Mouse (Mus musculus): ENCODE measurements around the gene Slc1a6. TPM values are rescaled to one million over a fixed set of nuclear protein-coding genes. Genes with fewer than 3 reads are reported as not detected.
A peak's percentile ranks its signal among the peaks of the same experiment; 100 is the strongest.
"Not testable (repeated sequence)": the region's sequence is repeated elsewhere in the genome, so short reads cannot be mapped to it uniquely, and the experiment has no call there.

The Slc1a6 gene
- polyA plus RNA-seq, 1 experiment from 2014 or later = 0.80 TPM

DNA sequence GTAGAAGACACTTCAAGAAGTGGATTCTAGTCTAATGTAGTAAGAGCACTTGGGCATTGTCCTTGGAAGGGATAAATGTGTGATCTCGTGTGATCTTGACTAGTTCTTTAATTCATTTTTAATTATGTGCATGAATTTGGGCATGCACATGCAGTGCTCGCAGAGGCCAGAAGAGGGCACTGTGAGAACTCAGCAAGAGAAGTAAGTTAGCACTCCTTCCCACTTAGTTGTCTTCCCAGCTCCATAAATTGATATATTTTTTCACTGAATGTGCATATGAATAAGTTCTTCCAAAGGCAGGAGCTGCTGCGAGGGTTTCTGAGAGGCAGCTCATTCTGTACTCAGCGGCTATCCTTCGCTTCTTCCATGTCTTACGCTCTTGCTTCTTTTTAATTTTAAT, 24.3 kb upstream of the Slc1a6 start:
- Histone ChIP-seq H3K4me3 (ENCODE audit: low read depth, low read length) (no peak overlapping the region), H3K27me3 (ENCODE audit: control insufficient read depth, insufficient read depth, low read length) (no peaks in the 10 kb centered on the region), H3K9me3 (ENCODE audit: control insufficient read depth, low read length) (no peaks in the 10 kb centered on the region), H3K4me1 (ENCODE audit: control insufficient read depth, insufficient read depth, low read length) (peaks cover 2% of the 10 kb centered on the region; the same call in 1 of the 2 replicates), H3K36me3 (ENCODE audit: control insufficient read depth, insufficient read depth, low read length) (no peaks in the 10 kb centered on the region), H3K4me2 (ENCODE audit: low read depth) (no peak overlapping the region), H3K9ac (ENCODE audit: low read length) (no peak overlapping the region), H3K27ac (ENCODE audit: low read depth, low read length) (no peak overlapping the region)
- DNase-seq (ENCODE audit: low spot score) = peak; percentile 78
- 34% methylated on average over 6 of the region's 6 CpGs for WGBS
- no peak for ATAC-seq (ENCODE audit: insufficient read depth, low FRiP score, low TSS enrichment)

DNA sequence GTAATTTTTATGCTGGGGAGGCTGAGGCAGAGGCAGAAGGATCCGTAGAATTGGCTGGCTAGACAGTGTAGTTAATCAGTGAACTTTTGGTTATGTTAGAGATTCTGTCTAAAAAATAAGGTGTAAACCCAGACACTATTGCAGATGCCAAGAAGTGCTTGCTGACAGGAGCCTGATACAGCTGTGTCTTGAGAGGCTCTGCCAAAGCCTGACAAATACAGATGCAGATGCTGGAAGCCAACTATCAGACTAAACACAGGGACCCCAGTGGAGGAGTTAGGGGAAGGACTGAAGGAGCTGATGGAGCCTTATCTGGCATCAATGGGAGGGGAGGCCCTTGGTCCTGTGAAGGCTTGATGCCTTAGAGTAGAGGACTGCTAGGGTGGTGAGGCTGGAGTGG, 14.7 kb upstream of the Slc1a6 start:
- no peaks in the 10 kb centered on the region for H3K9me3 ChIP-seq (ENCODE audit: control insufficient read depth, low read length)
- no peak overlapping the region for H3K4me2 ChIP-seq (ENCODE audit: low read depth)
- no peaks in the 10 kb centered on the region for H3K36me3 ChIP-seq (ENCODE audit: control insufficient read depth, insufficient read depth, low read length)
- H3K4me3 ChIP-seq (ENCODE audit: low read depth, low read length) = no peak overlapping the region
- H3K27me3 ChIP-seq (ENCODE audit: control insufficient read depth, insufficient read depth, low read length) = no peaks in the 10 kb centered on the region
- WGBS = 90% methylated on average over 1 of the region's 1 CpGs
- no peak overlapping the region for H3K9ac ChIP-seq (ENCODE audit: low read length)
- H3K4me1 ChIP-seq (ENCODE audit: control insufficient read depth, insufficient read depth, low read length) = no peaks in the 10 kb centered on the region
- no peak for DNase-seq (ENCODE audit: low spot score)
- ATAC-seq (ENCODE audit: insufficient read depth, low FRiP score, low TSS enrichment) = no peak
- no peak overlapping the region for H3K27ac ChIP-seq (ENCODE audit: low read depth, low read length)

DNA sequence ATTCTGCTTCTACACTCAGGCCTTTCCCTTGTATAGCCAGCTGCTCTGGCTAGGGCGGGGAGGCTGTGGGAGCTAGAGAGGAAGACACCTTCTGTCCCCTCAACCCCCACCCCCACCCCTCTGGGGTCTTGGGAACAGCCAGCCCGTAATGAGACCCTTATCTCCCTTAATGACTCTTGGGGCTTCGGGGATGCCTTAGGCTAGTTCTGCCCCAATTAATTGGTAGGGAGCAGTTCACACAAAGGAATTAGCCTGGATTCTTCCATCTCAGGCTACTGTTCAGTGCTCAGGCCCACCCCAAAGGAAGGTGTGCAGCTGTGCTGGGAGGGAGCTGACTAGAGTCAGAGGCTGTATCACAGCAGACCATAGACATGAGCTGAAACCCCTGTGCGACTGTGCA, 4.5 kb upstream of the Slc1a6 start:
- no peaks in the 10 kb centered on the region for H3K9me3 ChIP-seq (ENCODE audit: control insufficient read depth, low read length)
- H3K27me3 ChIP-seq (ENCODE audit: control insufficient read depth, insufficient read depth, low read length) = peaks cover 4% of the 10 kb centered on the region; the same call in 1 of the 2 replicates
- H3K9ac ChIP-seq (ENCODE audit: low read length) = no peak overlapping the region
- WGBS = 44% methylated on average over 4 of the region's 4 CpGs
- peak; percentile 37 for DNase-seq (ENCODE audit: low spot score)
- no peaks in the 10 kb centered on the region for H3K36me3 ChIP-seq (ENCODE audit: control insufficient read depth, insufficient read depth, low read length)
- ATAC-seq (ENCODE audit: insufficient read depth, low FRiP score, low TSS enrichment) = no peak
- no peak overlapping the region for H3K4me3 ChIP-seq (ENCODE audit: low read depth, low read length)
- H3K4me2 ChIP-seq (ENCODE audit: low read depth) = no peak overlapping the region
- H3K27ac ChIP-seq (ENCODE audit: low read depth, low read length) = no peak overlapping the region
- no peaks in the 10 kb centered on the region for H3K4me1 ChIP-seq (ENCODE audit: control insufficient read depth, insufficient read depth, low read length)

DNA sequence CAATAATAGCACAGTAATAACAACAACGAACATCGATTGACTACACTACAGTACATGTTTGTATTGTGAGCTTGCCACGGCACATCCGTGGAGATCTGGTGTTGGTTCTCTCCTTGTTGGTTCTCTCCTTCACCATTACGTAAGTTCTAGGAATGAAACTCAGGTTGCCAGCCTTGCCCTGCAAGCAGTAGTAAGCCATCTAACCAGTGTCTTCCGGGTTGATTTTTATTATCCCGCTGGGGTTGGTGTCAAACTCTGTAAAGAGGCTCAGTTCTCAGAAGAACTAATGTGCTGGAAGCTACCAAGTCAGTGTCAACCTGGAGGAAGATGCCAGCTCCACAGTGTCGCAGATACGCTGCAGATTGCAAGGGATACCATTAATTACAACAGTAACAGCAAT, 769 bp upstream of the Slc1a6 start:
- Histone ChIP-seq H3K9ac (ENCODE audit: low read length) (peak overlapping the region; percentile 70; the same call in 1 of the 2 replicates), H3K4me1 (ENCODE audit: control insufficient read depth, insufficient read depth, low read length) (no peaks in the 10 kb centered on the region), H3K4me2 (ENCODE audit: low read depth) (peak overlapping the region; percentile 98), H3K36me3 (ENCODE audit: control insufficient read depth, insufficient read depth, low read length) (no peaks in the 10 kb centered on the region), H3K9me3 (ENCODE audit: control insufficient read depth, low read length) (no peaks in the 10 kb centered on the region), H3K27ac (ENCODE audit: low read depth, low read length) (no peak overlapping the region), H3K27me3 (ENCODE audit: control insufficient read depth, insufficient read depth, low read length) (peaks cover 4% of the 10 kb centered on the region; the same call in 1 of the 2 replicates), H3K4me3 (ENCODE audit: low read depth, low read length) (peak overlapping the region; percentile 53)
- ATAC-seq (ENCODE audit: insufficient read depth, low FRiP score, low TSS enrichment) = no peak
- WGBS = 62% methylated on average over 9 of the region's 9 CpGs
- no peak for DNase-seq (ENCODE audit: low spot score)

DNA sequence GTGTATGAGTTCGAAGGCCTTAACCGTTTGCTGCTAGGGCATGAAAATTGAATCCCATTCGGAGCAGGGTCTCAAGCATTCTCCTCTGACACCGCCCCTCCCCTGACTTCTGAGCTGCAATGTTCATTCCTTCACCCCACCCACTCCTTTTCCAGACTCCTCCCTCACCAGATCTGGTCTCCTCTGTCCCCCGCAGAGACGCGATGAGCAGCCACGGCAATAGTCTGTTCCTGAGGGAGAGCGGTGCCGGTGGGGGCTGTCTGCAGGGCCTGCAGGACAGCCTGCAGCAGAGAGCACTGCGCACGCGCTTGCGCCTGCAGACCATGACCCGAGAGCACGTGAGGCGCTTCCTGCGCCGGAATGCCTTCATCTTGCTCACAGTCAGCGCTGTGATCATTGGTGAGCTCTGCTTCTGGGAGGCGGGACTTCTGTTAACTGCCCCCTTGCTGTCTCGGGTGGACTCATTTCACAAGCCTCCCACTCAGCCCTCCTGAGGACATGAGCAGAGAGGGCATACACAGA, 7.3 kb downstream of the Slc1a6 start:
- DNase-seq (ENCODE audit: low spot score) (peak; percentile 86), ATAC-seq (ENCODE audit: insufficient read depth, low FRiP score, low TSS enrichment) (peak; percentile 97)
- H3K9me3 ChIP-seq (ENCODE audit: control insufficient read depth, low read length) = no peaks in the 10 kb centered on the region
- WGBS = 8% methylated on average over 22 of the region's 22 CpGs
- H3K9ac ChIP-seq (ENCODE audit: low read length) = peak overlapping the region; percentile 53
- peak overlapping the region; percentile 49 for H3K4me2 ChIP-seq (ENCODE audit: low read depth)
- H3K36me3 ChIP-seq (ENCODE audit: control insufficient read depth, insufficient read depth, low read length) = no peaks in the 10 kb centered on the region
- H3K4me3 ChIP-seq (ENCODE audit: low read depth, low read length) = peak overlapping the region; percentile 29
- peak overlapping the region; percentile 45; the same call in 1 of the 2 replicates for H3K27ac ChIP-seq (ENCODE audit: low read depth, low read length)
- H3K4me1 ChIP-seq (ENCODE audit: control insufficient read depth, insufficient read depth, low read length) = no peaks in the 10 kb centered on the region
- H3K27me3 ChIP-seq (ENCODE audit: control insufficient read depth, insufficient read depth, low read length) = no peaks in the 10 kb centered on the region

DNA sequence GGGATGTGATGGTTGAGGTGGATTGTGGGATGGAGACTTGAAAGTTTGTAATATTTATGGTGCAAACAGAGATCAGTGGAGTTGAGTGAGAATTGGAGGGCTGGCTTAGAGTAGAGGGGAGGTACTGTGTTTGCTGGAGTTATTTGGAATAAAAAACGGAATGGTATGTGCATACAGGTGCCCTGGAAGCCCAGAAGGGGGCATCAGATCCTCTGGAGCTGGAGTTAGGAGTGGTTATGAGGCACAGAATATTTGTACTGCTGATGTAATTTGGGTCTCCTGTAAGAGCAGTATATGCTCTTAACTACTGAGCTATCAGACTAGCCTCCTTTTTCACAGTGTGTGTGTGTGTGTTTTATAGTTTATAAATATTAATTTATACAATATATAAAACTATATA, 10.3 kb downstream of the Slc1a6 start:
- ATAC-seq (ENCODE audit: insufficient read depth, low FRiP score, low TSS enrichment) = no peak
- no peak overlapping the region for H3K9ac ChIP-seq (ENCODE audit: low read length)
- H3K4me3 ChIP-seq (ENCODE audit: low read depth, low read length) = no peak overlapping the region
- no peaks in the 10 kb centered on the region for H3K36me3 ChIP-seq (ENCODE audit: control insufficient read depth, insufficient read depth, low read length)
- no peaks in the 10 kb centered on the region for H3K27me3 ChIP-seq (ENCODE audit: control insufficient read depth, insufficient read depth, low read length)
- H3K9me3 ChIP-seq (ENCODE audit: control insufficient read depth, low read length) = no peaks in the 10 kb centered on the region
- no peak overlapping the region for H3K27ac ChIP-seq (ENCODE audit: low read depth, low read length)
- 45% methylated on average over 1 of the region's 1 CpGs for WGBS
- no peak overlapping the region for H3K4me2 ChIP-seq (ENCODE audit: low read depth)
- no peak for DNase-seq (ENCODE audit: low spot score)
- H3K4me1 ChIP-seq (ENCODE audit: control insufficient read depth, insufficient read depth, low read length) = no peaks in the 10 kb centered on the region

DNA sequence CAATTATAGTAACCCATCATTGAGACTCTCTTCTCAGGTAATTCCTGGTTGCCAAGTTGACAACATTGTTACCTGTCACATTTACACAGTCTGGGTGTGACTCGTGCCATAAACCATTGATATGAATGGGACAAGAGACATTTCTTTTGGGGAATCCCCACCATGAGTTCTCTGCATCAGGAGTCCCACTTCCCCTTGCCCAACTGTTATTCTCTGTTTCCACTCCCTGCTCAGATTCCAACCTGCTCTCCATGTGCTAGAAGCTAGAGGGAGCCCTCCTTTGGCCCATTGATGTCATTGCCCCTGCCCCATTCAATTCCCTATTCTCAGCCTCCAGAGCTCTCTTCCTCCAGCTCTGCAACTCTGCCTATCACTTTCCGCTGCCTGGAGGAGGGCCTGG, 21.2 kb downstream of the Slc1a6 start:
- Histone ChIP-seq H3K4me3 (ENCODE audit: low read depth, low read length) (no peak overlapping the region), H3K4me2 (ENCODE audit: low read depth) (no peak overlapping the region), H3K27me3 (ENCODE audit: control insufficient read depth, insufficient read depth, low read length) (no peaks in the 10 kb centered on the region), H3K9me3 (ENCODE audit: control insufficient read depth, low read length) (no peaks in the 10 kb centered on the region), H3K27ac (ENCODE audit: low read depth, low read length) (no peak overlapping the region), H3K36me3 (ENCODE audit: control insufficient read depth, insufficient read depth, low read length) (no peaks in the 10 kb centered on the region), H3K4me1 (ENCODE audit: control insufficient read depth, insufficient read depth, low read length) (no peaks in the 10 kb centered on the region), H3K9ac (ENCODE audit: low read length) (no peak overlapping the region)
- ATAC-seq (ENCODE audit: insufficient read depth, low FRiP score, low TSS enrichment) (no peak), DNase-seq (ENCODE audit: low spot score) (no peak)
- 77% methylated on average over 2 of the region's 2 CpGs for WGBS

DNA sequence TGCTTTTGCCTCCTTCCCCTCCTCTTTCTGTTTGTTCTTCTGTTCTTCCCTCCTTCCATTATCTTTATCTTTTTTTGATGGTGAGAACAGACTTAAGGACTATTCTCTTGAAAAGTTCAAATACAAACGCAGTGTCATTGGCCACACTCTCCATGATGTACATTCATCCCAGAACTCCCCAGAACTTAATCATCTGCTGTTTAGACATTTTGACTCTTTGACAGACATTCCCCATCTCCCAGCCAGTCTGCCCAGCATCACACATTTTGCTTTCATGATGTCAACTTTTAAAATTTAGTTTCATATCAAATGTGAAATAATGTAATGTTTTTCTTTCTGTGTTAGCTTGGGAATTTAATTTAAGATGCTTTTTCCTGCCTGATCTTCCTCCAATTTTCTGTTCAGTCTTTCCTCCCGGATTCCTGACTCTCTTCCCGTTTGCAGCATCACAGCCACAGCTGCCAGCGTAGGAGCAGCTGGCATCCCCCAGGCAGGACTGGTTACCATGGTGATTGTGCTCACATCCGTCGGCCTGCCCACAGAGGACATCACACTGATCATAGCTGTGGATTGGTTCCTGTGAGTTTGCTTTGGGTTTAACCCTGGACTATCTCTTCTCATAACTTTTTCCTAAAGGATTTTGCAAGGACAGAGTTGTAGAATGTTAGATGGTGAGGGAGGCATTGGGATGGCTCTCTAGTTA, 32.2 kb downstream of the Slc1a6 start:
- peak; percentile 63; the same call in 1 of the 2 replicates for ATAC-seq (ENCODE audit: insufficient read depth, low FRiP score, low TSS enrichment)
- Histone ChIP-seq H3K4me1 (ENCODE audit: control insufficient read depth, insufficient read depth, low read length) (no peaks in the 10 kb centered on the region), H3K4me3 (ENCODE audit: low read depth, low read length) (no peak overlapping the region), H3K9ac (ENCODE audit: low read length) (no peak overlapping the region), H3K27ac (ENCODE audit: low read depth, low read length) (no peak overlapping the region), H3K4me2 (ENCODE audit: low read depth) (no peak overlapping the region), H3K36me3 (ENCODE audit: control insufficient read depth, insufficient read depth, low read length) (no peaks in the 10 kb centered on the region), H3K27me3 (ENCODE audit: control insufficient read depth, insufficient read depth, low read length) (no peaks in the 10 kb centered on the region), H3K9me3 (ENCODE audit: control insufficient read depth, low read length) (no peaks in the 10 kb centered on the region)
- peak; percentile 21 for DNase-seq (ENCODE audit: low spot score)
- WGBS = 72% methylated on average over 6 of the region's 6 CpGs

DNA sequence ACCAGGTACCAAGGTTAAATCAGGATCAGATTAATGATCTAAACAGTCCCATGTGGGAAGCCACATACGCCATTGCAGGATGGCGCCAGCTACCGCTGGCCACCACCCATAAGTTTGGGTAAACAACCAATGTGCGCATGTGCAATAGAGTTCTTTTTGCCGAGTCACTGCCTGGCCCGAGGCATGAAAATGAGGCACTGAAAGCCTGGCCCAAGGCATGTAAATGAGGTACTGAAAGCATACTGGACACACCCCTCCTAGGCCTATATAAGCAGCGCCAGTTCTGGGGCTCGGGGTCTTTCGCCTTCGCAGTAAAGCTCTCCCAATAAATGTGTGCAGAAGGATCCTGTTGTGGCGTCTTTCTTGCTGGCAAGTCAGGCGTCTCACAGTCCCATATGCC, 60.2 kb downstream of the Slc1a6 start:
- not testable (repeated sequence) for H3K9ac ChIP-seq (ENCODE audit: low read length); H3K4me2 ChIP-seq (ENCODE audit: low read depth); H3K4me3 ChIP-seq (ENCODE audit: low read depth, low read length); H3K27me3 ChIP-seq (ENCODE audit: control insufficient read depth, insufficient read depth, low read length); H3K27ac ChIP-seq (ENCODE audit: low read depth, low read length); H3K4me1 ChIP-seq (ENCODE audit: control insufficient read depth, insufficient read depth, low read length); DNase-seq (ENCODE audit: low spot score); H3K9me3 ChIP-seq (ENCODE audit: control insufficient read depth, low read length); H3K36me3 ChIP-seq (ENCODE audit: control insufficient read depth, insufficient read depth, low read length); ATAC-seq (ENCODE audit: insufficient read depth, low FRiP score, low TSS enrichment)
- 92% methylated on average over 12 of the region's 12 CpGs for WGBS
